Mouse (Mus musculus) stomach, postnatal 0 days (tissue): ENCODE results near the gene Pprc1.

Source experiments
- CTCF ChIP-seq: IDR thresholded peaks from 2 replicates; pipeline ENCODE4 v1.5.1; 2016; ENCODE audit warnings: antibody characterized with exemption, low read depth, mild to moderate bottlenecking, moderate library complexity
- EP300 ChIP-seq: optimal IDR thresholded peaks from 2 replicates; pipeline ENCODE3; 2016; ENCODE audit warnings: antibody characterized with exemption

GRCm38 (mm10) chr19:46038851-46039260, 5.8 kb upstream of the Pprc1 start:
- TF ChIP-seq CTCF (no peak), EP300 (no peak)
